Mouse (Mus musculus) right cerebral cortex, postnatal 36 days (tissue): Measurements from ENCODE around the gene Mcmbp.
A peak's percentile ranks its signal among the peaks of the same experiment; 100 is the strongest.

Experiments
- DNase-seq, 2 experiments: peaks; one replicate each; pipeline ENCODE4 v3.0.0; 2022; ENCODE audit warnings: low spot score in 2 of 2, mixed read lengths in 1 of 2

Mcmbp gene

GRCm38 (mm10) chr7:128740334-128740733, at the start of gene Mcmbp:
Gene Mcmbp, minus strand, starts transcription at chr7:128740495.
- DNase-seq, result peak; percentile 93 to 94

GRCm38 (mm10) chr7:128790045-128790444, 49.8 kb upstream of the Mcmbp start:
- no peak for DNase-seq

- no peak for DNase-seq
Measured at GRCm38 (mm10) chr7:128781846-128782245, 41.6 kb upstream of the Mcmbp start.

GRCm38 (mm10) chr7:128779305-128779704, 39.0 kb upstream of the Mcmbp start:
- peak; percentile 33 to 42 for DNase-seq

- DNase-seq, result no peak
Measured at GRCm38 (mm10) chr7:128777201-128777600, 36.9 kb upstream of the Mcmbp start.

GRCm38 (mm10) chr7:128766696-128767095, 26.4 kb upstream of the Mcmbp start:
- DNase-seq, result no peak

GRCm38 (mm10) chr7:128758948-128759347, 18.7 kb upstream of the Mcmbp start:
- DNase-seq, result no peak

GRCm38 (mm10) chr7:128755396-128755795, 15.1 kb upstream of the Mcmbp start:
- DNase-seq, result no peak

- DNase-seq, result no peak
Measured at GRCm38 (mm10) chr7:128752012-128752411, 11.7 kb upstream of the Mcmbp start.

- DNase-seq, result no peak
Measured at GRCm38 (mm10) chr7:128750296-128750695, 10.0 kb upstream of the Mcmbp start.

- DNase-seq, result peak in 1 of 2 experiments; percentile 33
Measured at GRCm38 (mm10) chr7:128748758-128749157, 8.5 kb upstream of the Mcmbp start.

- DNase-seq, result no peak
Measured at GRCm38 (mm10) chr7:128746151-128746550, 5.9 kb upstream of the Mcmbp start.

- peak; percentile 98 to 99 for DNase-seq
Measured at GRCm38 (mm10) chr7:128744684-128745485, 4.6 kb upstream of the Mcmbp start, which contains the start of gene Sec23ip. Gene Sec23ip, plus strand, starts transcription at chr7:128744943.

- no peak for DNase-seq
Measured at GRCm38 (mm10) chr7:128743898-128744297, 3.6 kb upstream of the Mcmbp start.

- DNase-seq, result peak in 1 of 2 experiments; percentile 22
Measured at GRCm38 (mm10) chr7:128739462-128740277, 625 bp downstream of the Mcmbp start.

- no peak for DNase-seq
Measured at GRCm38 (mm10) chr7:128739116-128739461, 1.2 kb downstream of the Mcmbp start.

GRCm38 (mm10) chr7:128738041-128738440, 2.3 kb downstream of the Mcmbp start:
- no peak for DNase-seq

- DNase-seq, result no peak
Measured at GRCm38 (mm10) chr7:128731585-128731984, 8.7 kb downstream of the Mcmbp start.

- no peak for DNase-seq
Measured at GRCm38 (mm10) chr7:128728738-128729137, 11.6 kb downstream of the Mcmbp start.

- DNase-seq, result no peak
Measured at GRCm38 (mm10) chr7:128727701-128728100, 12.6 kb downstream of the Mcmbp start.

GRCm38 (mm10) chr7:128726999-128727398, 13.3 kb downstream of the Mcmbp start:
- no peak for DNase-seq

GRCm38 (mm10) chr7:128725189-128725588, 15.1 kb downstream of the Mcmbp start:
- no peak for DNase-seq

GRCm38 (mm10) chr7:128724761-128725160, 15.5 kb downstream of the Mcmbp start:
- DNase-seq, result peak; percentile 76 to 78
